22 mouse cellular contexts compared by ENCODE assay signal in the genomic region with DNA sequence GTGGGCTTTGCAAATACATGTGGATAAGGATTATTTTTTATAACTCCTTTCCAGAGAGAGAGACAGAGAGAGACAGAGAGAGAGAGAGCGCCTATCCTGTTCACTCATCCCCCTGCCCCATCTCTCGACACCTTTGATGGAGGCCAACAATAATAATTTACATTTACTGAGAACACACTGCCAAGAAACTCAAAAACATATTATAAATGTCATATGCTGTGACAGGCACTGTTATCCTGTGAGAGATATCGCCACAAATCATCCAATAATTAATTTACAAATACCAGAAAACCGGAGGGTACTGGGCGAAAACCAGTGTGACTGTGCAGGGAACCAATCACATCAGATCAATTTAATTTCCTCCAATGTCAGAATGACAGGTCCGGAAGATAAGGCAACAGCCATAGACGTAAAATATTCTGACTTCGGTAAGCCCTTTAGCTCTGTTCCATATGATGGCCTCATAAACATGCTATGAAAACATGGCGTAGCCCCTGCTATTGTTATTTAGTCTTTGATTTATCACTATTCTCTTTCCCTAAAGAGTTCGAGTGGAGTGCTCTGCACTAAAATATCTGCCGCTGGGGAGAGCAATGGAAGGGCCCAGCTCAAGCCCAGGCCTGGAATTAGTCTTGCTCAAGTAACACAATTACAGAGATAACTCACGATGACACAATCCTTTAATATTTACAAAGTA.
DNase-seq lines count a peak whose midpoint lies in the region; ATAC-seq and TF ChIP-seq lines count a peak whose summit lies in the region.
"Had no signal": no experiment of that assay in that cellular context is flagged by ENCODE, and none has a peak within 500 bp of the region (broad histone marks: within the 10 kb centered on the region; RNA-seq: fewer than 3 reads in every experiment).

No protein-coding gene starts in this region.

- H3K27me3 ChIP-seq in hindbrain, embryonic 12.5 days: no peaks in the 10 kb centered on the region
- H3K27me3 ChIP-seq in hindbrain, embryonic 16.5 days (replicated peaks; ENCODE audit: control insufficient read depth, insufficient read depth, low read length): no peaks in the 10 kb centered on the region
- H3K27me3 ChIP-seq in lung, embryonic 14.5 days (ENCODE audit: insufficient read depth, low read length): no peaks in the 10 kb centered on the region
- H3K27me3 ChIP-seq in neural tube, embryonic 11.5 days (ENCODE audit: control insufficient read depth, insufficient read depth, low read length): no peaks in the 10 kb centered on the region
- no peaks in the 10 kb centered on the region for H3K27me3 ChIP-seq in midbrain, embryonic 16.5 days (ENCODE audit: control insufficient read depth, insufficient read depth, low read depth, low read length)
- H3K27me3 ChIP-seq: forebrain, embryonic 13.5 days; liver, embryonic 13.5 days; megakaryocyte, embryonic 14.5 days had no signal

- H3K4me3 ChIP-seq in hindbrain, embryonic 12.5 days: no peak overlapping the region
- H3K4me3 ChIP-seq in hindbrain, embryonic 16.5 days (ENCODE audit: low read length): no peak overlapping the region
- H3K4me3 ChIP-seq in lung, embryonic 14.5 days (ENCODE audit: low read depth, low read length): no peak overlapping the region
- H3K4me3 ChIP-seq in neural tube, embryonic 11.5 days (ENCODE audit: low read depth, low read length): no peak overlapping the region
- H3K4me3 ChIP-seq in midbrain, embryonic 16.5 days (ENCODE audit: low read depth, low read length): no peak overlapping the region
- H3K4me3 ChIP-seq: forebrain, embryonic 13.5 days; heart, embryonic 10.5 days; left cerebral cortex, adult 2 months; liver, embryonic 13.5 days; megakaryocyte, embryonic 14.5 days had no signal

- no peaks in the 10 kb centered on the region for H3K9me3 ChIP-seq in hindbrain, embryonic 12.5 days (replicated peaks)
- H3K9me3 ChIP-seq in hindbrain, embryonic 16.5 days (ENCODE audit: control insufficient read depth, low read length): no peaks in the 10 kb centered on the region
- H3K9me3 ChIP-seq in lung, embryonic 14.5 days (ENCODE audit: low read depth, low read length): no peaks in the 10 kb centered on the region
- no peaks in the 10 kb centered on the region for H3K9me3 ChIP-seq in neural tube, embryonic 11.5 days (ENCODE audit: control insufficient read depth, low read length)
- no peaks in the 10 kb centered on the region for H3K9me3 ChIP-seq in midbrain, embryonic 16.5 days (replicated peaks; ENCODE audit: control insufficient read depth, low read length, poor library complexity, severe bottlenecking)
- H3K9me3 ChIP-seq: forebrain, embryonic 13.5 days; heart, embryonic 10.5 days; liver, embryonic 13.5 days had no signal

- DNase-seq in lung, embryonic 14.5 days: peak; percentile 50
- DNase-seq in lung, postnatal 10 days: no peak
- no peak for DNase-seq in neural tube, embryonic 11.5 days (ENCODE audit: low spot score)
- no peak for DNase-seq in neural tube, embryonic 10.5 days (ENCODE audit: extremely low spot score, low spot score)
- no peak for DNase-seq in gastrocnemius, postnatal 4 days (ENCODE audit: low spot score in 2 of 2)
- DNase-seq: adrenal gland, postnatal 25 days; cerebellum, adult 8-10 months; heart, postnatal 4 days; kidney, adult 11 months; layer of hippocampus, adult 9-11 months; liver, embryonic 13.5 days; right cerebral cortex, postnatal 14 days; thymus, adult 2 months; thymus, postnatal 4 days had no signal

- peaks cover 11% of the 10 kb centered on the region for H3K4me1 ChIP-seq in hindbrain, embryonic 12.5 days
- no peaks in the 10 kb centered on the region for H3K4me1 ChIP-seq in hindbrain, embryonic 16.5 days (ENCODE audit: control insufficient read depth, insufficient read depth, low read depth, low read length)
- H3K4me1 ChIP-seq in lung, embryonic 14.5 days (ENCODE audit: insufficient read depth): no peaks in the 10 kb centered on the region
- 0 out of 2 replicates have a peak, but pooled peaks cover 3% of the 10 kb centered on the region for H3K4me1 ChIP-seq in neural tube, embryonic 11.5 days (ENCODE audit: control insufficient read depth, insufficient read depth, low read length)
- peaks cover 3% of the 10 kb centered on the region; the same call in 1 of the 2 replicates for H3K4me1 ChIP-seq in midbrain, embryonic 16.5 days (ENCODE audit: control insufficient read depth, insufficient read depth, low read length)
- H3K4me1 ChIP-seq: heart, embryonic 10.5 days; liver, embryonic 13.5 days; megakaryocyte, embryonic 14.5 days had no signal

- no peak for ATAC-seq in hindbrain, embryonic 12.5 days (ENCODE audit: low FRiP score)
- no peak for ATAC-seq in hindbrain, embryonic 16.5 days
- peak; percentile 78 for ATAC-seq in lung, embryonic 14.5 days (ENCODE audit: insufficient read depth)
- peak; percentile 63; the same call in 1 of the 2 replicates for ATAC-seq in neural tube, embryonic 11.5 days (ENCODE audit: insufficient read depth, low FRiP score, low TSS enrichment)
- ATAC-seq in midbrain, embryonic 16.5 days: no peak
- ATAC-seq: forebrain, embryonic 13.5 days had no signal

- H3K4me2 ChIP-seq in hindbrain, embryonic 12.5 days (replicated peaks): no peak overlapping the region
- no peak overlapping the region for H3K4me2 ChIP-seq in hindbrain, embryonic 16.5 days (ENCODE audit: low read length)
- H3K4me2 ChIP-seq in lung, embryonic 14.5 days: no peak overlapping the region
- no peak overlapping the region for H3K4me2 ChIP-seq in neural tube, embryonic 11.5 days (ENCODE audit: low read depth)
- no peak overlapping the region for H3K4me2 ChIP-seq in midbrain, embryonic 16.5 days (ENCODE audit: low read length)
- H3K4me2 ChIP-seq: forebrain, embryonic 13.5 days; liver, embryonic 13.5 days had no signal

- H3K27ac ChIP-seq in hindbrain, embryonic 12.5 days: 0 out of 2 replicates have a peak overlapping the region, but pooled peaks have one; percentile 13
- no peak overlapping the region for H3K27ac ChIP-seq in hindbrain, embryonic 16.5 days (ENCODE audit: low read depth, low read length)
- H3K27ac ChIP-seq in lung, embryonic 14.5 days (ENCODE audit: low read depth): no peak overlapping the region
- H3K27ac ChIP-seq in neural tube, embryonic 11.5 days (ENCODE audit: low read depth, low read length): 0 out of 2 replicates have a peak overlapping the region, but pooled peaks have one; percentile 49
- H3K27ac ChIP-seq in midbrain, embryonic 16.5 days (ENCODE audit: low read length): 0 out of 2 replicates have a peak overlapping the region, but pooled peaks have one; percentile 17
- H3K27ac ChIP-seq: forebrain, embryonic 13.5 days; heart, embryonic 10.5 days; left cerebral cortex, adult 2 months; liver, embryonic 13.5 days; stomach, postnatal 0 days had no signal

- WGBS in hindbrain, embryonic 12.5 days: 69% methylated on average over 12 of the region's 12 CpGs
- WGBS in hindbrain, embryonic 16.5 days: 63% methylated on average over 12 of the region's 12 CpGs
- WGBS in lung, embryonic 14.5 days: 43% methylated on average over 12 of the region's 12 CpGs
- WGBS in neural tube, embryonic 11.5 days: 50% methylated on average over 12 of the region's 12 CpGs
- WGBS in midbrain, embryonic 16.5 days: 76% methylated on average over 12 of the region's 12 CpGs

- TF ChIP-seq CTCF in lung, embryonic 14.5 days (IDR thresholded peaks at IDR 0.05; ENCODE audit: low read depth): no peak

- no peak overlapping the region for H3K9ac ChIP-seq in hindbrain, embryonic 12.5 days
- H3K9ac ChIP-seq in hindbrain, embryonic 16.5 days (ENCODE audit: low read depth, low read length): no peak overlapping the region
- H3K9ac ChIP-seq in lung, embryonic 14.5 days: no peak overlapping the region
- H3K9ac ChIP-seq in neural tube, embryonic 11.5 days (ENCODE audit: low read length): no peak overlapping the region
- H3K9ac ChIP-seq in midbrain, embryonic 16.5 days (ENCODE audit: low read depth, low read length): no peak overlapping the region
- H3K9ac ChIP-seq: forebrain, embryonic 13.5 days; liver, embryonic 13.5 days had no signal

- H3K36me3 ChIP-seq in hindbrain, embryonic 12.5 days: no peaks in the 10 kb centered on the region
- no peaks in the 10 kb centered on the region for H3K36me3 ChIP-seq in hindbrain, embryonic 16.5 days (ENCODE audit: control insufficient read depth, insufficient read depth, low read length)
- H3K36me3 ChIP-seq in lung, embryonic 14.5 days (ENCODE audit: insufficient read depth): no peaks in the 10 kb centered on the region
- no peaks in the 10 kb centered on the region for H3K36me3 ChIP-seq in neural tube, embryonic 11.5 days (ENCODE audit: control insufficient read depth, insufficient read depth, low read length)
- H3K36me3 ChIP-seq in midbrain, embryonic 16.5 days (ENCODE audit: control insufficient read depth, insufficient read depth, low read length): no peaks in the 10 kb centered on the region
- H3K36me3 ChIP-seq: heart, embryonic 10.5 days; liver, embryonic 13.5 days had no signal

Comparison
In these comparisons a context has a peak if more than half of its experiments do, and no peak if none do; other contexts are left out.
1. H3K27ac ChIP-seq: peak in hindbrain, embryonic 12.5 days (single experiment), neural tube, embryonic 11.5 days (single experiment) and midbrain, embryonic 16.5 days (single experiment); none in hindbrain, embryonic 16.5 days (single experiment) and lung, embryonic 14.5 days (single experiment).
2. ATAC-seq: peak in lung, embryonic 14.5 days (single experiment) and neural tube, embryonic 11.5 days (single experiment); none in hindbrain, embryonic 12.5 days (single experiment), hindbrain, embryonic 16.5 days (single experiment) and midbrain, embryonic 16.5 days (single experiment).